Mouse (Mus musculus) ES-E14 (cell line): ENCODE measurements around the gene Tmem247.

Experiments
- CHD2 ChIP-seq: IDR thresholded peaks from 2 replicates; pipeline ENCODE4 v1.6.1; 2014; ENCODE audit warnings: mild to moderate bottlenecking, low read depth, low read length, inconsistent platforms
- HCFC1 ChIP-seq: IDR thresholded peaks from 2 replicates; pipeline ENCODE4 v1.6.1; 2012; ENCODE audit warnings: low read length, inconsistent platforms, borderline replicate concordance; ENCODE audit not compliant: insufficient read depth
- MAFK ChIP-seq: IDR thresholded peaks from 2 replicates; pipeline ENCODE4 v1.6.1; 2014; ENCODE audit warnings: mild to moderate bottlenecking, low read depth, low read length, inconsistent platforms; ENCODE audit not compliant: insufficient read depth
- ZNF384 ChIP-seq: IDR thresholded peaks from 2 replicates; pipeline ENCODE4 v1.6.1; 2012; ENCODE audit warnings: low read depth, low read length, inconsistent platforms

DNA sequence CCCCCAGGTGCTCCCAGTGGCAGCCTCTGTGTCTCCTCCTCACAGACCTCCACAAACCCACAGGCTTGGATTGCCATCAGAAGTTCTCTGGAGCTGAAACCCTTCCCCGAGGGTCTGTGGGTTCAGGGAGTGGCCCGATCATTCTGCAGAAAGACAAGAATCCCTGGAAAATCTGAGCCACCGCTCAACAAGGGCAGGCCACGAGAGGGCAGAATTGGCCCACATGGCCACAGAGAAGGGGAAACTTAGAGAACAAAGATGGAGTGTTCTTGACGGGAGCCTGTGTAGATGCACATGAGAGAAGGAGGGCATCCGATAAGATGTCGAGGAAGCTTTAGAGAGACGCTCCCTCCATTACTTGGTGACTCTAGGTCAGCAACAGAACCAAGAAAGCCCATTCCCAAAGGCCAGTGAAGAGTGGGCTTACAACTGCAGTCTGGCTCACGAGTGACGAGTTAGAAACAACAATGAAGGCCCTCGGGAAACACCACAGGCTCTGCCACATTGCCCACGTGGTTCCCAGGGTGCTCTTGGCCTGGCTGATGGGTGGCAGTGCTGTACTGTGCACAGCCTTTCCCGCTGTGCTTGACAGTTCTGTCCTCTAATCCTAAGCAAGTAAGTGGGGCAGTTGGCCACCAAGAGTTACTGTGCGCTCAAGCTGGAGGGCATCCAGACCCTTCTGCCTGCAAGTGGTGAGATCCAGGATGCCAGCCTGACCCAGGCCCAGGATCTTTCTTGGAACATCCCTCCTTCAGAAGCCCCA is 7.2 kb upstream of the Tmem247 start:
- TF ChIP-seq MAFK, result no peak
- no peak for TF ChIP-seq HCFC1
- no peak for TF ChIP-seq ZNF384
- no peak for TF ChIP-seq CHD2
